Mouse (Mus musculus) spleen, postnatal 0 days (tissue): Measurements from ENCODE around the gene Ptpn11. TPM values are rescaled to one million over a fixed set of nuclear protein-coding genes. Genes with fewer than 3 reads are reported as not detected.

ENCODE experiments used
- polyA plus RNA-seq: library from polyadenylated mRNA; unstranded; fragments of >200 nt; fragmentation: Nextera tagmentation; extraction: Ambion mirVana; gene quantifications from 2 replicates; pipeline ENCODE4 v1.2.1, GENCODE M21; 2015

Gene Ptpn11
- 13.9 and 14.6 TPM in 2 replicates for polyA plus RNA-seq

GRCm38 (mm10) chr5:121190836-121191583 lies at the start of gene Ptpn11:
Gene Ptpn11, minus strand, starts transcription at chr5:121191397.

GRCm38 (mm10) chr5:121219980-121220731 lies 29.0 kb upstream of the Ptpn11 start, which contains the start of gene Hectd4:
Gene Hectd4, plus strand, starts transcription at chr5:121220219.

GRCm38 (mm10) chr5:121204132-121205089 lies 13.2 kb upstream of the Ptpn11 start, which contains the start of gene Rpl6:
Gene Rpl6, plus strand, starts transcription at chr5:121204481.

Other genes starting within 250 kb of the Ptpn11 start
- 0.02 TPM in 1 of 2 replicates, not detected in the other for gene Rph3a, start 181.3 kb downstream of the Ptpn11 start, polyA plus RNA-seq
- gene Rpl6, start 13.1 kb upstream of the Ptpn11 start, polyA plus RNA-seq, result 589 and 626 TPM in 2 replicates
- 8.7 and 10.5 TPM in 2 replicates for gene Hectd4, start 28.8 kb upstream of the Ptpn11 start, polyA plus RNA-seq
- 41.2 and 50.3 TPM in 2 replicates for gene Trafd1, start 194.2 kb upstream of the Ptpn11 start, polyA plus RNA-seq
- gene Naa25, start 206.5 kb upstream of the Ptpn11 start, polyA plus RNA-seq, result 20.0 and 20.2 TPM in 2 replicates